Mouse (Mus musculus) neural tube, embryonic 13.5 days (tissue): ENCODE data around the gene Frem2. TPM values are rescaled to one million over a fixed set of nuclear protein-coding genes. Genes with fewer than 3 reads are reported as not detected.
A peak's percentile ranks its signal among the peaks of the same experiment; 100 is the strongest.

Source experiments
- ATAC-seq: fragments of 200-750 bp; cut with Nextera tagmentation; 2 replicates; pipeline ENCODE4 v1.8.0; 2017; ENCODE audit warnings: low read depth, mild to moderate bottlenecking, moderate TSS enrichment, moderate library complexity
- H3K27ac ChIP-seq: fragments of 300-500 bp; sonication (generic); replicated peaks from 2 replicates; pipeline ENCODE4 v1.5.1; 2015; ENCODE audit warnings: moderate library complexity, mild to moderate bottlenecking, inconsistent platforms
- H3K27me3 ChIP-seq: fragments of 300-500 bp; sonication (generic); 2 replicates; pipeline ENCODE4 v1.6.1; 2015; ENCODE audit warnings: mild to moderate bottlenecking, inconsistent platforms
- H3K36me3 ChIP-seq: fragments of 300-500 bp; sonication (generic); 2 replicates; pipeline ENCODE4 v1.6.1; 2015; ENCODE audit warnings: mild to moderate bottlenecking, inconsistent platforms
- H3K4me1 ChIP-seq: fragments of 300-500 bp; sonication (generic); replicated peaks from 2 replicates; pipeline ENCODE4 v1.6.1; 2015; ENCODE audit warnings: inconsistent platforms
- H3K4me2 ChIP-seq: fragments of 300-500 bp; sonication (generic); 2 replicates; pipeline ENCODE4 v1.6.1; 2015; ENCODE audit warnings: inconsistent platforms, mild to moderate bottlenecking, moderate library complexity
- H3K4me3 ChIP-seq: fragments of 300-500 bp; sonication (generic); 2 replicates; pipeline ENCODE4 v1.5.1; 2015; ENCODE audit warnings: mild to moderate bottlenecking, inconsistent platforms
- H3K9ac ChIP-seq: fragments of 300-500 bp; sonication (generic); 2 replicates; pipeline ENCODE4 v1.6.1; 2015; ENCODE audit warnings: moderate library complexity, mild to moderate bottlenecking, inconsistent platforms
- H3K9me3 ChIP-seq: fragments of 300-500 bp; sonication (generic); 2 replicates; pipeline ENCODE4 v1.6.1; 2016; ENCODE audit warnings: inconsistent platforms
- WGBS: fragments of 180-500 bp; shearing (Covaris S2); methylation state at CpG from one replicate; pipeline ENCODE4 v1.1.7; 2015; 5-methylcytosine and 5-hydroxymethylcytosine counted together
- polyA plus RNA-seq: library from polyadenylated mRNA; unstranded; fragments of >200 nt; fragmentation: Nextera tagmentation; extraction: Ambion mirVana; gene quantifications from 2 replicates; pipeline ENCODE4 v1.2.1, GENCODE M21; 2015

Gene Frem2
- polyA plus RNA-seq, 1 experiment from 2014 or later, result 1.5 TPM

GRCm38 (mm10) chr3:53532091-53532490, 125.1 kb downstream of the Frem2 start:
- Histone ChIP-seq H3K4me1 (no peaks in the 10 kb centered on the region), H3K4me2 (no peak overlapping the region), H3K9me3 (no peaks in the 10 kb centered on the region), H3K27me3 (no peaks in the 10 kb centered on the region), H3K4me3 (no peak overlapping the region), H3K36me3 (no peaks in the 10 kb centered on the region), H3K9ac (no peak overlapping the region), H3K27ac (no peak overlapping the region)
- ATAC-seq, result no peak
- 89% methylated on average over 6 of the region's 6 CpGs for WGBS

- ATAC-seq, result no peak
- Histone ChIP-seq H3K9me3 (no peaks in the 10 kb centered on the region), H3K9ac (no peak overlapping the region), H3K27me3 (no peaks in the 10 kb centered on the region), H3K36me3 (no peaks in the 10 kb centered on the region), H3K4me1 (no peaks in the 10 kb centered on the region), H3K4me2 (no peak overlapping the region), H3K27ac (no peak overlapping the region), H3K4me3 (no peak overlapping the region)
- WGBS, result 88% methylated on average over 6 of the region's 6 CpGs
Measured at GRCm38 (mm10) chr3:53530305-53530704, 126.8 kb downstream of the Frem2 start.

- WGBS, result 18% methylated on average over 21 of the region's 21 CpGs
- ATAC-seq, result peak; percentile 43; the same call in 1 of the 2 replicates
- no peak overlapping the region for H3K9ac ChIP-seq
Measured at GRCm38 (mm10) chr3:53525737-53526136, 131.4 kb downstream of the Frem2 start.

GRCm38 (mm10) chr3:53522794-53523193, 134.4 kb downstream of the Frem2 start:
- Histone ChIP-seq H3K4me2 (no peak overlapping the region), H3K4me1 (no peaks in the 10 kb centered on the region), H3K4me3 (no peak overlapping the region), H3K27ac (no peak overlapping the region), H3K9me3 (no peaks in the 10 kb centered on the region), H3K36me3 (no peaks in the 10 kb centered on the region), H3K9ac (no peak overlapping the region), H3K27me3 (no peaks in the 10 kb centered on the region)
- ATAC-seq, result no peak
- 80% methylated on average over 10 of the region's 10 CpGs for WGBS

More at GRCm38 (mm10) chr3:53525737-53526136, 131.4 kb downstream of the Frem2 start:
- Histone ChIP-seq H3K36me3 (no peaks in the 10 kb centered on the region), H3K9me3 (no peaks in the 10 kb centered on the region), H3K27me3 (no peaks in the 10 kb centered on the region), H3K27ac (no peak overlapping the region), H3K4me2 (peak overlapping the region; percentile 59), H3K4me3 (peak overlapping the region; percentile 28), H3K4me1 (no peaks in the 10 kb centered on the region)

- no peak overlapping the region for H3K27ac ChIP-seq
- ATAC-seq, result no peak
- H3K4me2 ChIP-seq, result no peak overlapping the region
- no peak overlapping the region for H3K9ac ChIP-seq
- 83% methylated on average over 4 of the region's 4 CpGs for WGBS
- no peaks in the 10 kb centered on the region for H3K4me1 ChIP-seq
- no peak overlapping the region for H3K4me3 ChIP-seq
- H3K36me3 ChIP-seq, result no peaks in the 10 kb centered on the region
- H3K9me3 ChIP-seq, result no peaks in the 10 kb centered on the region
- no peaks in the 10 kb centered on the region for H3K27me3 ChIP-seq
Measured at GRCm38 (mm10) chr3:53514221-53515065, 142.7 kb downstream of the Frem2 start.

- Histone ChIP-seq H3K27ac (no peak overlapping the region), H3K4me1 (no peaks in the 10 kb centered on the region), H3K9me3 (no peaks in the 10 kb centered on the region), H3K4me2 (no peak overlapping the region), H3K4me3 (no peak overlapping the region), H3K9ac (no peak overlapping the region), H3K27me3 (no peaks in the 10 kb centered on the region), H3K36me3 (no peaks in the 10 kb centered on the region)
- 70% methylated on average over 5 of the region's 5 CpGs for WGBS
- no peak for ATAC-seq
Measured at GRCm38 (mm10) chr3:53513096-53513495, 144.1 kb downstream of the Frem2 start.

GRCm38 (mm10) chr3:53502428-53502827, 154.7 kb downstream of the Frem2 start:
- Histone ChIP-seq H3K27ac (no peak overlapping the region), H3K4me1 (no peaks in the 10 kb centered on the region), H3K36me3 (no peaks in the 10 kb centered on the region), H3K27me3 (no peaks in the 10 kb centered on the region), H3K9ac (no peak overlapping the region), H3K4me2 (no peak overlapping the region), H3K9me3 (no peaks in the 10 kb centered on the region), H3K4me3 (no peak overlapping the region)
- WGBS, result 74% methylated on average over 6 of the region's 6 CpGs
- ATAC-seq, result no peak; the same call in 1 of the 2 replicates

- Histone ChIP-seq H3K9me3 (no peaks in the 10 kb centered on the region), H3K4me2 (no peak overlapping the region), H3K36me3 (no peaks in the 10 kb centered on the region), H3K27me3 (no peaks in the 10 kb centered on the region), H3K4me3 (no peak overlapping the region), H3K27ac (no peak overlapping the region), H3K4me1 (no peaks in the 10 kb centered on the region), H3K9ac (no peak overlapping the region)
- ATAC-seq, result no peak
- WGBS, result 77% methylated on average over 6 of the region's 6 CpGs
Measured at GRCm38 (mm10) chr3:53498351-53498905, 158.7 kb downstream of the Frem2 start.

- Histone ChIP-seq H3K27me3 (no peaks in the 10 kb centered on the region), H3K4me1 (0 out of 2 replicates have a peak, but pooled peaks cover 4% of the 10 kb centered on the region), H3K9me3 (no peaks in the 10 kb centered on the region), H3K4me3 (no peak within 1 kb of the TSS), H3K9ac (no peak within 1 kb of the TSS), H3K4me2 (no peak within 1 kb of the TSS), H3K36me3 (no peaks in the 10 kb centered on the region), H3K27ac (no peak within 1 kb of the TSS)
- WGBS, result 80% methylated on average over 6 of the region's 6 CpGs
- ATAC-seq, result no peak
Measured at GRCm38 (mm10) chr3:53488353-53488752, 168.8 kb downstream of the Frem2 start, which contains the start of gene Stoml3. Gene Stoml3 (plus strand): TSS chr3:53488653.

GRCm38 (mm10) chr3:53486996-53487576, 170.1 kb downstream of the Frem2 start:
- H3K36me3 ChIP-seq, result peaks cover 9% of the 10 kb centered on the region
- no peaks in the 10 kb centered on the region for H3K27me3 ChIP-seq
- 79% methylated on average over 9 of the region's 9 CpGs for WGBS
- H3K9ac ChIP-seq, result no peak overlapping the region
- H3K4me1 ChIP-seq, result 0 out of 2 replicates have a peak, but pooled peaks cover 4% of the 10 kb centered on the region
- no peak overlapping the region for H3K4me3 ChIP-seq
- no peak for ATAC-seq
- H3K4me2 ChIP-seq, result no peak overlapping the region
- H3K27ac ChIP-seq, result no peak overlapping the region
- H3K9me3 ChIP-seq, result no peaks in the 10 kb centered on the region

GRCm38 (mm10) chr3:53486561-53486960, 170.6 kb downstream of the Frem2 start:
- no peak overlapping the region for H3K4me2 ChIP-seq
- H3K4me1 ChIP-seq, result 0 out of 2 replicates have a peak, but pooled peaks cover 4% of the 10 kb centered on the region
- H3K27me3 ChIP-seq, result no peaks in the 10 kb centered on the region
- H3K4me3 ChIP-seq, result no peak overlapping the region
- WGBS, result 90% methylated on average over 10 of the region's 10 CpGs
- ATAC-seq, result no peak
- no peaks in the 10 kb centered on the region for H3K9me3 ChIP-seq
- H3K36me3 ChIP-seq, result peaks cover 13% of the 10 kb centered on the region
- H3K27ac ChIP-seq, result no peak overlapping the region
- H3K9ac ChIP-seq, result no peak overlapping the region

GRCm38 (mm10) chr3:53483414-53484059, 173.6 kb downstream of the Frem2 start:
- H3K27ac ChIP-seq, result no peak overlapping the region
- WGBS, result 91% methylated on average over 8 of the region's 8 CpGs
- no peaks in the 10 kb centered on the region for H3K27me3 ChIP-seq
- H3K4me1 ChIP-seq, result 0 out of 2 replicates have a peak, but pooled peaks cover 4% of the 10 kb centered on the region
- H3K4me2 ChIP-seq, result no peak overlapping the region
- peaks cover 40% of the 10 kb centered on the region for H3K36me3 ChIP-seq
- no peaks in the 10 kb centered on the region for H3K9me3 ChIP-seq
- no peak for ATAC-seq
- no peak overlapping the region for H3K9ac ChIP-seq
- H3K4me3 ChIP-seq, result no peak overlapping the region
